In the genomic region with DNA sequence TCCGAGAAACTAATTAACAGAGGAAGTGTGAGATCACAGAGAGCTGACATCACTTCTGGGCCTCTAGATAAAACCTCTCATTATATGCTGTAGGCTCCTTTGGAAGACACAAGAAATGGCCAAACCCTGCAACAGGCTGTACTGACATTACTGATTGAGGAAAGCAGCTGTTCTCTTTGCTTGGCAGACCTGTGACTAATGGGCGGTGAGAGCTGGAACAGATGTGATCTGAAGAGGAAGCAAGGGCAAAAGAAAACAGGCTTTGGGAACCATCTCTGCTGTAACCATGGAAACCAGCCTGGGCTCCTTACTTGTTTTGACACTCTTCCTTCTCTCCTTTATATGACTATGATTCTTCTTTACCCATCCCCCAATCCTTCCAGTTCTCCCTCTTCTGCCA, we compare ENCODE assay signal across 21 mouse cellular contexts. TPM values are rescaled to one million over a fixed set of nuclear protein-coding genes. Genes with fewer than 3 reads are reported as not detected.
DNase-seq lines count a peak whose midpoint lies in the region; ATAC-seq and TF ChIP-seq lines count a peak whose summit lies in the region.
"Had no signal": no experiment of that assay in that cellular context is flagged by ENCODE, and none has a peak within 500 bp of the region (broad histone marks: within the 10 kb centered on the region; RNA-seq: fewer than 3 reads in every experiment).

No protein-coding gene starts in this region.

- peak; percentile 57 for DNase-seq in embryo, embryonic 10 days (ENCODE audit: low spot score)
- DNase-seq in embryonic facial prominence, embryonic 14.5 days (ENCODE audit: low spot score), result peak; percentile 64
- DNase-seq in neural tube, embryonic 11.5 days (ENCODE audit: low spot score), result peak; percentile 34
- no peak for DNase-seq in adipocyte (ENCODE audit: low spot score)
- DNase-seq in kidney, adult 2 months, result no peak
- DNase-seq: B cell, adult 2 months; cerebellum, postnatal 10 days; gastrocnemius, postnatal 14 days; kidney, adult 11 months; kidney, postnatal 10 days; right cerebral cortex, adult 18-20 months; thymus, postnatal 4 days had no signal

- H3K9me3 ChIP-seq in hindbrain, embryonic 16.5 days (ENCODE audit: control insufficient read depth, low read length), result no peaks in the 10 kb centered on the region
- H3K9me3 ChIP-seq in hindbrain, embryonic 13.5 days, result no peaks in the 10 kb centered on the region
- H3K9me3 ChIP-seq in embryonic facial prominence, embryonic 14.5 days (ENCODE audit: control insufficient read depth, low read length), result no peaks in the 10 kb centered on the region
- H3K9me3 ChIP-seq in neural tube, embryonic 11.5 days (ENCODE audit: control insufficient read depth, low read length), result no peaks in the 10 kb centered on the region
- H3K9me3 ChIP-seq: embryonic facial prominence, embryonic 15.5 days; forebrain, embryonic 10.5 days had no signal

- 0 out of 2 replicates have a peak, but pooled peaks have one; percentile 20 for ATAC-seq in hindbrain, embryonic 16.5 days
- ATAC-seq in hindbrain, embryonic 13.5 days (ENCODE audit: low FRiP score), result no peak
- ATAC-seq in embryonic facial prominence, embryonic 14.5 days (ENCODE audit: low read depth), result no peak
- no peak for ATAC-seq in neural tube, embryonic 11.5 days (ENCODE audit: insufficient read depth, low FRiP score, low TSS enrichment)
- ATAC-seq: hindbrain, postnatal 0 days; Patski had no signal

- 67% methylated on average over 2 of the region's 2 CpGs for WGBS in hindbrain, embryonic 16.5 days
- WGBS in hindbrain, embryonic 13.5 days, result 78% methylated on average over 2 of the region's 2 CpGs
- 43% methylated on average over 2 of the region's 2 CpGs for WGBS in embryonic facial prominence, embryonic 14.5 days
- WGBS in neural tube, embryonic 11.5 days, result 68% methylated on average over 2 of the region's 2 CpGs
- 85% methylated on average over 2 of the region's 2 CpGs for WGBS in kidney, adult 2 months

- TF ChIP-seq CTCF in kidney, adult 2 months (conservative IDR thresholded peaks at IDR 0.05; ENCODE audit: insufficient read depth, insufficient read length, low read depth, low read length), result no peak

- no peak overlapping the region for H3K4me2 ChIP-seq in hindbrain, embryonic 16.5 days (ENCODE audit: low read length)
- no peak overlapping the region for H3K4me2 ChIP-seq in hindbrain, embryonic 13.5 days
- H3K4me2 ChIP-seq in embryonic facial prominence, embryonic 14.5 days (ENCODE audit: low read depth, low read length), result no peak overlapping the region
- H3K4me2 ChIP-seq in neural tube, embryonic 11.5 days (ENCODE audit: low read depth), result no peak overlapping the region
- H3K4me2 ChIP-seq: embryonic facial prominence, embryonic 15.5 days had no signal

- H3K27me3 ChIP-seq in hindbrain, embryonic 16.5 days (replicated peaks; ENCODE audit: control insufficient read depth, insufficient read depth, low read length), result no peaks in the 10 kb centered on the region
- no peaks in the 10 kb centered on the region for H3K27me3 ChIP-seq in hindbrain, embryonic 13.5 days
- no peaks in the 10 kb centered on the region for H3K27me3 ChIP-seq in embryonic facial prominence, embryonic 14.5 days (replicated peaks; ENCODE audit: control insufficient read depth, insufficient read depth, low read length)
- no peaks in the 10 kb centered on the region for H3K27me3 ChIP-seq in neural tube, embryonic 11.5 days (ENCODE audit: control insufficient read depth, insufficient read depth, low read length)
- 0 out of 2 replicates have a peak, but pooled peaks cover 1% of the 10 kb centered on the region for H3K27me3 ChIP-seq in kidney, adult 2 months (replicated peaks; ENCODE audit: control insufficient read depth, insufficient read depth, low read length)
- H3K27me3 ChIP-seq: embryonic facial prominence, embryonic 15.5 days had no signal

- H3K4me1 ChIP-seq in hindbrain, embryonic 16.5 days (ENCODE audit: control insufficient read depth, insufficient read depth, low read depth, low read length), result no peaks in the 10 kb centered on the region
- H3K4me1 ChIP-seq in hindbrain, embryonic 13.5 days (replicated peaks), result peaks cover 5% of the 10 kb centered on the region; the same call in 1 of the 2 replicates
- H3K4me1 ChIP-seq in embryonic facial prominence, embryonic 14.5 days (ENCODE audit: control insufficient read depth, insufficient read depth, low read length), result 0 out of 2 replicates have a peak, but pooled peaks cover 4% of the 10 kb centered on the region
- H3K4me1 ChIP-seq in neural tube, embryonic 11.5 days (ENCODE audit: control insufficient read depth, insufficient read depth, low read length), result 0 out of 2 replicates have a peak, but pooled peaks cover under 1% of the 10 kb centered on the region
- no peaks in the 10 kb centered on the region for H3K4me1 ChIP-seq in kidney, adult 2 months (ENCODE audit: control insufficient read depth, insufficient read depth, low read length)

- H3K9ac ChIP-seq in hindbrain, embryonic 16.5 days (ENCODE audit: low read depth, low read length), result no peak overlapping the region
- no peak overlapping the region for H3K9ac ChIP-seq in hindbrain, embryonic 13.5 days
- H3K9ac ChIP-seq in embryonic facial prominence, embryonic 14.5 days (ENCODE audit: low read depth, low read length), result no peak overlapping the region
- no peak overlapping the region for H3K9ac ChIP-seq in neural tube, embryonic 11.5 days (ENCODE audit: low read length)
- H3K9ac ChIP-seq: embryonic facial prominence, embryonic 15.5 days; liver, embryonic 14.5 days had no signal

- no peak overlapping the region for H3K27ac ChIP-seq in hindbrain, embryonic 16.5 days (ENCODE audit: low read depth, low read length)
- H3K27ac ChIP-seq in hindbrain, embryonic 13.5 days, result no peak overlapping the region
- no peak overlapping the region for H3K27ac ChIP-seq in embryonic facial prominence, embryonic 14.5 days (replicated peaks; ENCODE audit: low read depth, low read length)
- H3K27ac ChIP-seq in neural tube, embryonic 11.5 days (ENCODE audit: low read depth, low read length), result no peak overlapping the region
- no peak overlapping the region for H3K27ac ChIP-seq in kidney, adult 2 months (ENCODE audit: insufficient read depth, low read depth, low read length)
- H3K27ac ChIP-seq: embryonic facial prominence, embryonic 15.5 days; forebrain, embryonic 10.5 days; hindbrain, postnatal 0 days; layer of hippocampus, adult 2 months; liver, embryonic 14.5 days had no signal

- no peak overlapping the region for H3K4me3 ChIP-seq in hindbrain, embryonic 16.5 days (ENCODE audit: low read length)
- no peak overlapping the region for H3K4me3 ChIP-seq in hindbrain, embryonic 13.5 days
- no peak overlapping the region for H3K4me3 ChIP-seq in embryonic facial prominence, embryonic 14.5 days (ENCODE audit: low read depth, low read length)
- no peak overlapping the region for H3K4me3 ChIP-seq in neural tube, embryonic 11.5 days (ENCODE audit: low read depth, low read length)
- H3K4me3 ChIP-seq in kidney, adult 2 months (ENCODE audit: insufficient read depth, low read depth, low read length), result no peak overlapping the region
- H3K4me3 ChIP-seq: embryonic facial prominence, embryonic 15.5 days; forebrain, embryonic 10.5 days; layer of hippocampus, adult 2 months had no signal

- H3K36me3 ChIP-seq in hindbrain, embryonic 16.5 days (ENCODE audit: control insufficient read depth, insufficient read depth, low read length), result no peaks in the 10 kb centered on the region
- H3K36me3 ChIP-seq in hindbrain, embryonic 13.5 days, result no peaks in the 10 kb centered on the region
- H3K36me3 ChIP-seq in embryonic facial prominence, embryonic 14.5 days (ENCODE audit: control insufficient read depth, insufficient read depth, low read length), result no peaks in the 10 kb centered on the region
- no peaks in the 10 kb centered on the region for H3K36me3 ChIP-seq in neural tube, embryonic 11.5 days (ENCODE audit: control insufficient read depth, insufficient read depth, low read length)
- no peaks in the 10 kb centered on the region for H3K36me3 ChIP-seq in kidney, adult 2 months (ENCODE audit: control insufficient read depth, insufficient read depth, low read length)
- H3K36me3 ChIP-seq: embryonic facial prominence, embryonic 15.5 days; forebrain, embryonic 10.5 days had no signal

- TF ChIP-seq POLR2A in kidney, adult 2 months (IDR thresholded peaks at IDR 0.05; ENCODE audit: low read depth, low read length), result no peak

RNA-seq across cellular contexts. Expression of gene Iyd, which starts 56.7 kb away (rescaled TPM):
- 0.68 and 0.87 TPM in 2 replicates for polyA plus RNA-seq in hindbrain, embryonic 16.5 days (2015; fragmentation: Nextera tagmentation; extraction: Ambion mirVana)
- polyA plus RNA-seq in hindbrain, embryonic 13.5 days (2015; fragmentation: Nextera tagmentation; extraction: Ambion mirVana), result 0.21 and 0.61 TPM in 2 replicates
- polyA plus RNA-seq in embryonic facial prominence, embryonic 14.5 days (2014; fragmentation: Nextera tagmentation; extraction: Ambion mirVana), result 2.1 and 2.4 TPM in 2 replicates
- 0.24 TPM in 1 of 2 replicates, not detected in the other for polyA plus RNA-seq in neural tube, embryonic 11.5 days (2014; fragmentation: Nextera tagmentation; extraction: Ambion mirVana)
- polyA plus RNA-seq in kidney, adult 2 months (2012; rRNA removed), result 28.1 and 30.7 TPM in 2 replicates
- polyA plus RNA-seq: forebrain, embryonic 10.5 days; limb, embryonic 11.5 days; Patski had no signal

Comparison
In these comparisons a context has a peak if more than half of its experiments do, and no peak if none do; other contexts are left out.
1. DNase-seq: peak in embryo, embryonic 10 days (single experiment), embryonic facial prominence, embryonic 14.5 days (single experiment) and neural tube, embryonic 11.5 days (single experiment); none in adipocyte (single experiment) and kidney, adult 2 months (single experiment).